Mouse (Mus musculus) neural tube, embryonic 12.5 days (tissue): ENCODE results near the gene Spry1. TPM values are rescaled to one million over a fixed set of nuclear protein-coding genes. Genes with fewer than 3 reads are reported as not detected.

ENCODE experiments used
- ATAC-seq: fragments of 200-750 bp; cut with Nextera tagmentation; 2 replicates; pipeline ENCODE4 v1.8.0; 2017; ENCODE audit warnings: low read depth, mild to moderate bottlenecking, moderate TSS enrichment, moderate library complexity; ENCODE audit not compliant: low FRiP score
- H3K27ac ChIP-seq: fragments of 300-500 bp; sonication (generic); 2 replicates; pipeline ENCODE4 v1.5.1; 2016
- H3K27me3 ChIP-seq: fragments of 300-500 bp; sonication (generic); replicated peaks from 2 replicates; pipeline ENCODE4 v1.6.1; 2016; ENCODE audit warnings: mild to moderate bottlenecking
- H3K36me3 ChIP-seq: fragments of 300-500 bp; sonication (generic); 2 replicates; pipeline ENCODE4 v1.6.1; 2016; ENCODE audit warnings: mild to moderate bottlenecking
- H3K4me1 ChIP-seq: fragments of 300-500 bp; sonication (generic); 2 replicates; pipeline ENCODE4 v1.6.1; 2016
- H3K4me2 ChIP-seq: fragments of 300-500 bp; sonication (generic); replicated peaks from 2 replicates; pipeline ENCODE4 v1.6.1; 2016; ENCODE audit warnings: mild to moderate bottlenecking
- H3K4me3 ChIP-seq: fragments of 300-500 bp; sonication (generic); 2 replicates; pipeline ENCODE4 v1.5.1; 2016
- H3K9ac ChIP-seq: fragments of 300-500 bp; sonication (generic); 2 replicates; pipeline ENCODE4 v1.6.1; 2016; ENCODE audit warnings: mild to moderate bottlenecking
- H3K9me3 ChIP-seq: fragments of 300-500 bp; sonication (generic); 2 replicates; pipeline ENCODE4 v1.6.1; 2016; ENCODE audit warnings: mild to moderate bottlenecking
- WGBS: fragments of 180-500 bp; shearing (Covaris S2); methylation state at CpG from one replicate; pipeline ENCODE4 v1.1.7; 2016; 5-methylcytosine and 5-hydroxymethylcytosine counted together
- polyA plus RNA-seq: library from polyadenylated mRNA; unstranded; fragments of >200 nt; fragmentation: Nextera tagmentation; extraction: Ambion mirVana; gene quantifications from 2 replicates; pipeline ENCODE4 v1.2.1, GENCODE M21; 2016

Spry1 gene
- polyA plus RNA-seq, 1 experiment from 2014 or later = 5.0 TPM

DNA sequence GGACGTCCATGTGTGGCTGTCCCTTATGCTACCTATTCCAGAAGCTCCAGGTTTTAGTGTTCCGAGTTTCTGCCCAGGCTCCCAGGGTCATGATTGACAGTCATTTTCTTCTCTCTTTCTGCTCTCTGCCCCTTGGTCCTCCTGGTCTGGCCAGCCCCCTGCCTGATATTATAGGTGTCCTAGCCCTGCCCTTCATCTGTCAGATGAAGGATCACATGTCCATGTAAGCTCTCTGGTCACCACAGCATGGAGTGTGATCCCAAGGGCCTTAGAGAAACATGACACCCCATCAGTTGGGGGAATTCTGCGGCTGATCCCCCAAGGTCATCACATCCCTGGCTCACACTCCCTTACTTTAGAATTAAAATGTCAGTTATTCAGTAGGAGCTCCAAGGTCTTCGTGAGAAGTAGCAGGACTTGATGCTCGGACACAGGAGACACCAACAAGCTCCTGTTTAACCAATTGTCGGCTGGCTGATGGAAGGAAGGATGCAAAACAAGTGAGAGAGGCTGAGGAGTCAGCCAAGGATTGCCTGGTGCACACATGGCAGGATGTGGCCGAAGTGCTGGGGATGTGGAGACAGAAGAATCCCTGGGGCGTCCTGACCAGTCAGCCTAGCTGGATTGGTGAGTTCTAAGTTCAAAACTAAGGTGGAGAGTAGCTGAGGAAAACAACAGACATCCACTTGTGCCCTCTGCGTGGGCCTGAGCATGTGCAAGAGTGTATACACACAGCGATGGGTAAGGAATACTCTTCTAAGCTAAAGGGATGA, 24.7 kb upstream of the Spry1 start:
- no peak overlapping the region for H3K4me2 ChIP-seq
- H3K9ac ChIP-seq = no peak overlapping the region
- no peak overlapping the region for H3K27ac ChIP-seq
- no peaks in the 10 kb centered on the region for H3K4me1 ChIP-seq
- H3K4me3 ChIP-seq = no peak overlapping the region
- no peaks in the 10 kb centered on the region for H3K36me3 ChIP-seq
- WGBS = 87% methylated on average over 10 of the region's 10 CpGs
- ATAC-seq = no peak
- H3K9me3 ChIP-seq = peaks cover 1% of the 10 kb centered on the region; the same call in 1 of the 2 replicates
- H3K27me3 ChIP-seq = no peaks in the 10 kb centered on the region

GRCm38 (mm10) chr3:37616586-37617547, 22.9 kb upstream of the Spry1 start:
- Histone ChIP-seq H3K9ac (no peak overlapping the region), H3K9me3 (no peaks in the 10 kb centered on the region), H3K4me1 (no peaks in the 10 kb centered on the region), H3K4me3 (no peak overlapping the region), H3K27me3 (no peaks in the 10 kb centered on the region), H3K27ac (no peak overlapping the region), H3K4me2 (no peak overlapping the region), H3K36me3 (no peaks in the 10 kb centered on the region)
- WGBS = 75% methylated on average over 21 of the region's 21 CpGs
- no peak for ATAC-seq

DNA sequence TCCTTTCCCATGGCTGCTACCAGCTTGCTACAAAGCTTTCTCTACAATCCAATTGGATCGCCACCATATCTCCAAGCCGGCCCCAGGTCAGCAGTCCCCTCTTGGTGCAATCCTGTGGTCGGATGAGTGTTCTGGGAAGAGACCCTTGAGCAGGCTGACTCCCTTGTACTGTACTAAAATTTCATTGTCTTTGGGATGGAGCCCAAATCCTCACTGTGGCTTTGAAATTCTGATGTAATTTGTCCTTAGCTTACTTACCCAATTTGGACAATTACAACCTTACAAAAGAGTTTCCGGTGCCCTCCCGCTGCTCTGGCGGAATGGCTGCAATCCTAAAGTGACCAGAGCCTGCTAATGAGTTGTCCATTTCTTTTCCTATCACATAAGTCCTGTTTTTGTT, 7.5 kb upstream of the Spry1 start:
- WGBS = 69% methylated on average over 6 of the region's 6 CpGs
- no peak for ATAC-seq
- Histone ChIP-seq H3K9ac (no peak overlapping the region), H3K27me3 (peaks cover 3% of the 10 kb centered on the region; the same call in 1 of the 2 replicates), H3K4me1 (no peaks in the 10 kb centered on the region), H3K27ac (no peak overlapping the region), H3K4me2 (no peak overlapping the region), H3K9me3 (no peaks in the 10 kb centered on the region), H3K36me3 (no peaks in the 10 kb centered on the region), H3K4me3 (no peak overlapping the region)

GRCm38 (mm10) chr3:37632751-37633150, 7.0 kb upstream of the Spry1 start:
- H3K36me3 ChIP-seq = no peaks in the 10 kb centered on the region
- no peaks in the 10 kb centered on the region for H3K4me1 ChIP-seq
- peaks cover 3% of the 10 kb centered on the region; the same call in 1 of the 2 replicates for H3K27me3 ChIP-seq
- H3K9ac ChIP-seq = no peak overlapping the region
- no peak overlapping the region for H3K4me3 ChIP-seq
- no peak overlapping the region for H3K27ac ChIP-seq
- 85% methylated on average over 3 of the region's 3 CpGs for WGBS
- no peak overlapping the region for H3K4me2 ChIP-seq
- no peaks in the 10 kb centered on the region for H3K9me3 ChIP-seq
- ATAC-seq = no peak

GRCm38 (mm10) chr3:37634648-37635047, 5.1 kb upstream of the Spry1 start:
- 48% methylated on average over 4 of the region's 4 CpGs for WGBS
- no peak overlapping the region for H3K27ac ChIP-seq
- no peak for ATAC-seq
- no peaks in the 10 kb centered on the region for H3K36me3 ChIP-seq
- no peaks in the 10 kb centered on the region for H3K4me1 ChIP-seq
- H3K9ac ChIP-seq = no peak overlapping the region
- H3K4me2 ChIP-seq = no peak overlapping the region
- H3K9me3 ChIP-seq = no peaks in the 10 kb centered on the region
- H3K27me3 ChIP-seq = peaks cover 6% of the 10 kb centered on the region
- no peak overlapping the region for H3K4me3 ChIP-seq

GRCm38 (mm10) chr3:37636921-37637320, 2.8 kb upstream of the Spry1 start:
- H3K4me2 ChIP-seq = no peak overlapping the region
- WGBS = 71% methylated on average over 4 of the region's 4 CpGs
- H3K27me3 ChIP-seq = peaks cover 6% of the 10 kb centered on the region
- no peak overlapping the region for H3K9ac ChIP-seq
- H3K36me3 ChIP-seq = no peaks in the 10 kb centered on the region
- no peak for ATAC-seq
- no peaks in the 10 kb centered on the region for H3K9me3 ChIP-seq
- H3K27ac ChIP-seq = no peak overlapping the region
- peaks cover 7% of the 10 kb centered on the region for H3K4me1 ChIP-seq
- no peak overlapping the region for H3K4me3 ChIP-seq

DNA sequence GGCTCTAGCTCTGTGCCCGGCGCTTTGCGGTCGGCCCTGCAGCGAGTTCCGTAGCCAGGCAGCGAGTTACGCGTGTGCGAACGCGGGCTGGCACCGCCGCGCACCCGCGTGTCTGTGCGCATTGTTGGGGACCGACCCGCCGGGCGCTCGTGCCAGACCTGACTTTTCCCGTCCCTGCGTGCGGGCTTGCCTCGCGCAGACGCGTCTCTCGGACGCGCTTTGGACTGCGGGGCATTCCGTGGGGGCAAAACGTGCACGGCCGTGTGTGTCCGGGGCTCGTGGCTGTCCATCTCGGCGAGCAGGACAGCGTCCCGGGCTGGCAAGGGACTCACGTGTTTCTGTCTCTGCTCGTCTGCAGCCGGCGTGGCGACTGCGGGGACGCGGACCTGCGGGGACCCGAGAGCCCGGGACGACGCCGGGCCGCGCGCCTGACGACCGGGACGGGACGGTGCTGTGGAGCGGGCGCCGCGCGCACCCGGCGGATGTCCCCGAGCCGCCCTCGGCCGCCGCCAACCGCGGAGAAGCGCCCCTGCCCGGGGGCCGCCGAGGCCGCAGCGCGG, 495 bp downstream of the Spry1 start:
- peak overlapping the region; percentile 80 for H3K4me3 ChIP-seq
- H3K4me1 ChIP-seq = peaks cover 15% of the 10 kb centered on the region
- peak overlapping the region; percentile 90 for H3K4me2 ChIP-seq
- peaks cover 13% of the 10 kb centered on the region for H3K36me3 ChIP-seq
- no peaks in the 10 kb centered on the region for H3K9me3 ChIP-seq
- peak; percentile 77 for ATAC-seq
- peak overlapping the region; percentile 75 for H3K9ac ChIP-seq
- WGBS = under 1% methylated on average over 85 of the region's 86 CpGs
- H3K27ac ChIP-seq = peak overlapping the region; percentile 60; the same call in 1 of the 2 replicates
- peaks cover 21% of the 10 kb centered on the region for H3K27me3 ChIP-seq

GRCm38 (mm10) chr3:37640810-37641209, 1.1 kb downstream of the Spry1 start:
- Histone ChIP-seq H3K4me2 (peak overlapping the region; percentile 90), H3K4me3 (peak overlapping the region; percentile 80), H3K27ac (no peak overlapping the region), H3K9me3 (no peaks in the 10 kb centered on the region), H3K36me3 (peaks cover 13% of the 10 kb centered on the region), H3K9ac (peak overlapping the region; percentile 75), H3K4me1 (peaks cover 15% of the 10 kb centered on the region), H3K27me3 (peaks cover 21% of the 10 kb centered on the region)
- ATAC-seq = peak; percentile 75
- under 1% methylated on average over 34 of the region's 47 CpGs for WGBS

DNA sequence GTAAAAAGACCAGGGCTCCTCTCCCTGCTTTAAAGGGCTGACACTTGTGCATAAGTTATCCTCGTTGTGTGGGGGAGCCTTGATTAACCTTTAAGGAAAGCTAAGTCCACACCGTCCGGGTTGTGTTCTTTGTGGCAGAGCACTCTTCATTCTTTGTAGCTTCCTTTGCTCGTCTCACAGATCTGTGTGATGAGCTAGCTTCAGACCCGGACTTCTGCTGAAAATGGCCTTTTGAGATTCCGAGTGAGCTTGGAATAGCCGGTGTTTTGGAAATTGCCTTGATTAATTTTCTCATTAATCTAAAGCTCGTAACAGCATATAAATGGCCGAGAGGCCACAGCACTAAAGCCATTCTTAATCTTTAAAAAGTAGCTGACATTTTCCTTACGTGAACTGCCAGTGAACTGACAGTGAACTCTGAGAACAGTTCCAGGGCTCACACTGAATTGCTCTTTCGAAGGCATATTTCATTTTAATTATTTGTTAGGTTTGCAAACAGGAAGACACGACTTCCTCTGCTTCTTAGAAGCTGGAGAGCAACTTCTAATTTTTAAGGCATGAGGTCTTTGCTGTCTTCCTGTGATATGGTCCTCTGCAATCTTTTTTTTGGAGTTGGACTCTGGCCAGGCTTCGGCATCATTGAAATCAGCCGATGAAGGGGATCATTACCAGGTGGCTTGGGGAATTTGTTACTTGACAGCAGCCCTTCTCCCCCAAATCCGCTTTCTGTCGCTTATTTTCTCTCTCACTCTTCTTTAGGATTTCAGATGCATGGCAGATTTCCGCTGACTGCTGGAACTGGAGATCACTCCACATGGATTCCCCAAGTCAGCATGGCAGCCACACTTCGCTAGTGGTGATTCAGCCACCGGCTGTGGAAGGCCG, 2.3 kb downstream of the Spry1 start:
- Histone ChIP-seq H3K9ac (peak overlapping the region; percentile 75; the same call in 1 of the 2 replicates), H3K4me1 (peaks cover 15% of the 10 kb centered on the region), H3K4me2 (peak overlapping the region; percentile 90), H3K27me3 (peaks cover 18% of the 10 kb centered on the region), H3K4me3 (peak overlapping the region; percentile 80; the same call in 1 of the 2 replicates), H3K9me3 (no peaks in the 10 kb centered on the region), H3K27ac (no peak overlapping the region), H3K36me3 (peaks cover 13% of the 10 kb centered on the region)
- WGBS = 30% methylated on average over 20 of the region's 20 CpGs
- ATAC-seq = no peak

DNA sequence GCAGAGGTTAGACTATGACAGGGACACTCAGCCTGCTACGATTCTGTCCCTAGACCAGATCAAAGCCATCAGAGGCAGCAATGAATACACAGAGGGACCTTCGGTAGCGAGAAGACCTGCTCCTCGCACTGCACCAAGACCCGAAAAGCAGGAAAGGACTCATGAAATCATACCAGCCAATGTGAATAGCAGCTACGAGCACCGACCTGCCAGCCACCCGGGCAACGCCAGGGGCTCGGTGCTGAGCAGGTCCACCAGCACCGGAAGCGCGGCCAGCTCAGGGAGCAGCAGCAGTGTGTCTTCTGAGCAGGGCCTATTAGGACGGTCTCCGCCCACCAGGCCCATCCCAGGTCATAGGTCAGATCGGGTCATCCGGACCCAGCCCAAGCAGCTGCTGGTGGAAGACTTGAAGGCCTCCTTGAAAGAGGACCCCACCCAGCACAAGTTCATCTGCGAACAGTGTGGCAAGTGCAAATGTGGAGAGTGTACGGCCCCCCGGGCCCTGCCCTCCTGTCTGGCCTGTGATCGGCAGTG, 3.0 kb downstream of the Spry1 start:
- Histone ChIP-seq H3K36me3 (peaks cover 13% of the 10 kb centered on the region), H3K27ac (no peak overlapping the region), H3K9ac (no peak overlapping the region), H3K9me3 (no peaks in the 10 kb centered on the region), H3K4me1 (peaks cover 15% of the 10 kb centered on the region), H3K27me3 (peaks cover 18% of the 10 kb centered on the region), H3K4me3 (no peak overlapping the region), H3K4me2 (peak overlapping the region; percentile 90; the same call in 1 of the 2 replicates)
- WGBS = 72% methylated on average over 21 of the region's 21 CpGs
- no peak for ATAC-seq

GRCm38 (mm10) chr3:37643411-37643810, 3.7 kb downstream of the Spry1 start:
- 90% methylated on average over 13 of the region's 13 CpGs for WGBS
- ATAC-seq = no peak
- Histone ChIP-seq H3K27ac (no peak overlapping the region), H3K4me1 (peaks cover 15% of the 10 kb centered on the region), H3K36me3 (peaks cover 13% of the 10 kb centered on the region), H3K9ac (no peak overlapping the region), H3K27me3 (peaks cover 17% of the 10 kb centered on the region), H3K9me3 (no peaks in the 10 kb centered on the region), H3K4me3 (no peak overlapping the region), H3K4me2 (peak overlapping the region; percentile 90; the same call in 1 of the 2 replicates)
